Mouse (Mus musculus) heart, adult 18-20 months (tissue): ENCODE data around the gene Gpr83. TPM values are rescaled to one million over a fixed set of nuclear protein-coding genes. Genes with fewer than 3 reads are reported as not detected.

Experiments
- DNase-seq, 2 experiments: peaks; one replicate each; pipeline ENCODE4 v3.0.0; 2021 to 2022; ENCODE audit warnings: mixed read lengths in 1 of 2
- total RNA-seq, 2 experiments: library from RNA; stranded (reverse); gene quantifications; 2 replicates each; pipeline ENCODE4 v1.2.3; 2021

The Gpr83 gene
- total RNA-seq, 2 experiments from 2014 or later = not detected

DNA sequence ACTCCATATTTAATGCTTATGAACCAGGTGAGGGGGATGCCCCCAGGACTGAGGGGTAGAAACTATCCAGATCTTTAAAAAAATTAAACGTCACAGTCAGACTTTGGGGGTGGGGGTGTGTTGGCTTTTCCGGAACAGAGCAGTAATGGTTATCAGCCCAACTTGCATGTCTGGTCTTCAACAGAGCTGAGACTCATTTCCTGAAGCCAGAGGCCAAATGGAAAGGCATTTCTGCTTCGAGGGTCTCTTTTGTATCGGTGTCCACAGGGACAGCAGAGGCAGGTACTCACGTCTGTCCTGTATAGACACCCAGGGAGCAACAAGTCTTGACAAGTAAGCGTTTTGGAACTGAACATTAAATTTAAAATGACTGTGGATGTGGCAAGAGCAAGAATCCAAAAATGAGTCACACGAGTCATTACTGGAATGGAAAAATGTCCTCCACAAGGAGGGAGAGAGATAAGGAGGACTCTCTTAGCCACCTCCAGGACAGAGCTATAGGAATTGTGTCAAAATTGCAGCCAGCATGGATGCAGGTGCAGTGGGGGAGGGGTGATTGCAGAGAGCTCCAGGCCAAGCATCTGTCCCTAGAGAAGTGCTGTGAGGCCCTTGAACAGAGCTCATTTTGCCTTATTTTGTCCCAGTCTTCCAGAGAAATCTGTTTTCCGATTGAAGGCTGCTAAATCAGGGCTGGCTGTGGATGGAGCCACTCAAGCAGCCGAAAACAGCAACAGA is 44.9 kb downstream of the Gpr83 start:
- DNase-seq = peak in 1 of 2 experiments; percentile 9

DNA sequence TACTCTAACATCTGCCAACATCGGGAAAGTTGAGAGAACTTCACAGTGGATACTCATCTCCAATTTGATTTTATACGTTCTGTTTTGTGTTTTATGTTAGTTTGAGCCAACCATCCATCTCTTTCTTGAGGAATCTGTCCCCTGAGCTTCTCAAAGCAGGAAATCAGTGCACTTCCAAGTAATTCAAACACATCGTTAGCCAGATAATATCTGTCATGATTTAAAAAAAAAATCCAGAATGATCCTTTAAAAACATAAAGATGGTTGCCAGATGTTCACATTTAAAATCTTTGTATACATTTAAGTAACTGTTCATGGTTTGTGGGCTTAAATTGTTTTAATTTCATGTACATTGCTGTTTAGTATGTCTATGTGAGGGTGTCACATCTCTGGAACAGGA is 45.9 kb downstream of the Gpr83 start:
- no peak for DNase-seq

DNA sequence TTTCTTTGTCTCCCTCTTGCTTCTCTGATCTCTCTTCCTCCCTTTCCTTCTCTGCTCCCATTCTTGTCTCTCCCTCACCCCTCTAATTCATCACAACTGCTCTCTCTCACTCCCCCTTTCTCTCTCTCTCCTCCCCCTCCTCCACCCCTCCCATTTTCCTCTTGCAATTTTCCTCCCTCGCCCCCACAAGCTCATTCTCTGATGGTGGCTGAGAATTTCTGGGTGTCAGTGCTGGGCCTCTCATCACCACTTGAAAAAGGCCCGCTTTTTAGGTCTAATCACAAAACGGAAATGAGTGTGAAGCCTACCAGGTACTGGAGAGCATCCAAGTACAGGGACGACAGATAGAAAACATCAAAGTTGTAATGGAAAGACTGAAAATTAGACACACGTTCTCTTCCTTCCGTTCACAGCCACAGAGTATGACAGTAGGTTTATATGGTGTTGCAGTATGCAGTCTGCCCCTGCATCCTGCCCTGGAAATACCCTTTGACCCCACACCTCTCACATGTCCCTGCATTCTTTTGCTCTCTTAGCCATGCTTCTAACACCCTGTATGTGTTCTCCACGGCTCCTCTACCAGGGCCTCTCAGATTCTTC is 47.9 kb downstream of the Gpr83 start:
- no peak for DNase-seq

DNA sequence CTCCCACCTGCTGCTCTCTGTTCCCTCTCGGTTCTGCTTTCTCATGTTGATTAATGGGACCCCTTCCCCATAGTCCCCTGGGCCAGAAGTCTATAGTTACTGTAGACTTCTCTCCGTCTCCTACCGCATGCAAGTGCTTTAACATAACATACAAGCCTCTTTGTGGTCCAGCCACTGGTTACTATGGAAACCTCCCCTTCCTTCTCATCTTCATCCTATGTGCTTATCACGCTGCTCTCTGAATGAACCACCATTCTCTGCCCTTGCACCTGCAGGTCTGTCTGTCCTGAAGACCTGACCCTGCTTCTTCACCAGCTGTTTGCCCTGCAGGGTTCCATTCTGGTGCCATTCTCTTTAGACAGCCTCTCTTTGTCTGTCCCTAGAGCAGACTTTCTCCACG is 50.0 kb downstream of the Gpr83 start:
- no peak for DNase-seq

DNA sequence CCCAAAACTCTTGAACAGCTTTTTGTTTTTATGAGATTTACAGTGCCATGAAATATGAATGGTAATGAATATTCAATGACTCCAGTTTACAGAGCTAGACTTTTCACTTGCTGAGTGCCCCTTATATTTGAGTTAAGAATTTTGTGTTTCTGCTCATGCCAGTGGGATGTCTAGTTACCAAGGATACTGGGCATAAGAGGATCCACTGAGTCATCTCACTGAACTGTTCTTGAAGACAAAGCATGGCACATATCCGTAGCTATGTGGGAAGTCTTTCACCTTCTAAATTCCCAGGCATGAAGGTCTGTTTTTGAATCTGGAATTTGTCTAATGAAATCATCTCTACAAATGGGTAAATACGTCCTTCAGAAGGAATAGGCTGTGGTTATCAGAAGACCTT is 52.0 kb downstream of the Gpr83 start:
- no peak for DNase-seq

DNA sequence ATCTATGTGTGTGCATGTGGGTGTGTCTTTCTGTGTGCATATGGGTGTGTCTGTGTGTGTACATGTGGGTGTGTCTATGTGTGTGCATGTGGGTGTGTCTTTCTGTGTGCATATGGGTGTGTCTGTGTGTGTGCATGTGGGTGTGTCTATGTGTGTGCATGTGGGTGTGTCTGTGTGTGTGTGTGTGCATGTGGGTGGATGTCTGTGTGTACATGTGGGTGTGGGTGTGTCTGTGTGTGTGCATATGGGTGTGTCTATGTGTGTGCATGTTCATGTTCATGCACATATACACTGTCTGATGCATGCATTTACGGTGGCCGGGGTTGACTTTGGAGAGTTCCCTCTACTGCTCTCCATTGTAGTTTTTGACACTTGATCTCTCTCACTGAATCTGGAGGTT is 57.7 kb downstream of the Gpr83 start:
- no peak for DNase-seq

DNA sequence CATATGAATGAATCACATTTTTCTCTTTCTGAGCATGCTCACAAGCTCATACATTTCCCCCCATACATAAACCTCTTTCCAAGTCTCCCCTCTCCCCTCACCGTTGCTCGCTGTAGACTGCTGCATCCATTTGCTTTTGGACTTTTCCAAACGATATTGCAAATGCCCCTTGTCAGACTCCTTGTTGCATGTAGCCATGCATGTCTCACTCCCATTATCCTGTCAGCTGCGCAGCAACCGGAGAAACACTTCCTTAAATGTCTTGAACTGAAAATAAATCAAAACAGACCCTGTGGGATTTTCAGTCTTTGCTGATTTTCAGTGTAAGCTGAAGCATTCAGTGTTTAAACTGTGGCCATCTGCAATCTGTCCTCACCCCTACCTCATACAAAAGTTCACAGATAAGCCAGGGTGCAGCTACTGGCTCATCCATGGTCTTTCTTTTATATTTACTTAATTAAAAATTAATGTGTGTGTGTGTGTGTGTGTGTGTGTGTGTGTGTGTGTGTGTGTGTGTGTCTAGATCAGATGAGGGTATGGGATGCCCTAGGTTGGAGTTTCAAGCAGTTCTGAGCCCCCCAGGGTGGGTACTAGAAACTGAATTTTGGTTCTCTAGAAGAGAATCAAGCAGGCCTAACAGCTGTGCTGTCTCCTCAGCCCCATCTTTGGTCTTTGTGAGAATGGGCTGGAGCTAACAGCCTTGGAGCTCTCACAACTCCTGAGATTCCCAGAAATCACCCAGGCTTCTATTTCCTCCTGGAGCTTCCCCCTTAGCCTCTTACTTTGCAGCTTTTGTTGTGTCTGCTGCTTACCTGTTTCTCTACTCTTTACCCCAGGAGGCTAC is 59.0 kb downstream of the Gpr83 start:
- no peak for DNase-seq

Other genes with a start within 250 kb of the Gpr83 start
- 10 to 100 TPM; 57.6 to 60.4 TPM for gene Amotl1, start 215.2 kb upstream of the Gpr83 start, total RNA-seq
- gene Piwil4, start 119.5 kb upstream of the Gpr83 start, total RNA-seq = not detected
- gene Fut4, start 107.8 kb upstream of the Gpr83 start, total RNA-seq = under 1 TPM; 0.67 to 0.72 TPM
- not detected for gene 1700012B09Rik, start 89.2 kb upstream of the Gpr83 start, total RNA-seq
- gene Mre11a, start 75.6 kb upstream of the Gpr83 start, total RNA-seq = 10 to 100 TPM; 11.2 to 12.1 TPM
- 1 to 10 TPM; 6.7 to 7.2 TPM for gene Ankrd49, start 75.4 kb upstream of the Gpr83 start, total RNA-seq
- 1 to 10 TPM in 1 of 2 experiments, not detected in 1; 1.0 TPM for gene Izumo1r, start 43.7 kb downstream of the Gpr83 start, total RNA-seq
- 10 to 100 TPM in 1 of 2 experiments, 1 to 10 TPM in 1; 5.4 to 10.1 TPM for gene Panx1, start 185.3 kb downstream of the Gpr83 start, total RNA-seq